Mouse (Mus musculus) CH12.LX (cell line): ENCODE results near the gene Tnfaip8l1. TPM values are rescaled to one million over a fixed set of nuclear protein-coding genes. Genes with fewer than 3 reads are reported as not detected.

Experiments used
- DNase-seq: peaks from one replicate; pipeline ENCODE4 v3.0.0-alpha.2; 2013; ENCODE audit errors: extremely low read depth
- H3K27ac ChIP-seq: 2 replicates; pipeline ENCODE4 v1.5.1; 2012; ENCODE audit warnings: low read depth, mild to moderate bottlenecking, control low read depth, moderate library complexity; ENCODE audit not compliant: insufficient read depth
- H3K27me3 ChIP-seq: replicated peaks from 2 replicates; pipeline ENCODE3; 2012; ENCODE audit warnings: inconsistent platforms
- H3K36me3 ChIP-seq, 2 experiments: replicated peaks in 1 of 2; 2 replicates each; pipeline versions ENCODE3 to v1.6.1; 2012; ENCODE audit warnings: inconsistent platforms in 1 of 2, low read length in 1 of 2, mild to moderate bottlenecking in 1 of 2, mixed read lengths in 1 of 2, moderate library complexity in 1 of 2; ENCODE audit not compliant: control insufficient read depth in 1 of 2, insufficient read depth in 1 of 2
- H3K4me1 ChIP-seq, 2 experiments: 2 replicates each; pipeline ENCODE4 v1.6.1; 2012; ENCODE audit warnings: inconsistent platforms in 1 of 2, moderate library complexity in 1 of 2; ENCODE audit not compliant: insufficient read depth in 2 of 2, control insufficient read depth in 1 of 2
- H3K4me2 ChIP-seq: 2 replicates; pipeline ENCODE4 v1.6.1; 2012; ENCODE audit warnings: low read depth, mild to moderate bottlenecking, control low read depth; ENCODE audit not compliant: poor library complexity, insufficient read depth, severe bottlenecking
- H3K4me3 ChIP-seq, 3 experiments: fragments of 150-350 bp in 1 of 3; sonication (generic) in 1 of 3; replicated peaks in 1 of 3; 2 replicates each; pipeline versions ENCODE3 to v1.5.1; 2011 to 2012; ENCODE audit warnings: low read depth in 2 of 3, low read length in 2 of 3, mild to moderate bottlenecking in 2 of 3, moderate library complexity in 2 of 3, control low read depth in 1 of 3, improper control_type of control experiment in 1 of 3, inconsistent platforms in 1 of 3, mixed read lengths in 1 of 3; ENCODE audit not compliant: poor library complexity in 1 of 3
- H3K79me2 ChIP-seq: replicated peaks from 2 replicates; pipeline ENCODE4 v1.6.1; 2012; ENCODE audit warnings: mild to moderate bottlenecking, moderate library complexity; ENCODE audit not compliant: control insufficient read depth, poor library complexity, insufficient read depth, severe bottlenecking; ENCODE audit errors: extremely low read depth
- H3K9ac ChIP-seq: 2 replicates; pipeline ENCODE4 v1.6.1; 2012; ENCODE audit warnings: low read depth, mild to moderate bottlenecking, control low read depth, moderate library complexity; ENCODE audit not compliant: insufficient read depth
- H3K9me3 ChIP-seq: replicated peaks from 2 replicates; pipeline ENCODE3; 2012; ENCODE audit warnings: low read length, inconsistent platforms, mixed read lengths
- BHLHE40 ChIP-seq: IDR thresholded peaks from 2 replicates; pipeline ENCODE4 v1.6.1; 2011; ENCODE audit warnings: mild to moderate bottlenecking, low read depth, low read length, improper control_type of control experiment
- CTCF ChIP-seq, 2 experiments: IDR thresholded peaks in 1 of 2; conservative IDR thresholded peaks in 1 of 2; 2 replicates each; pipeline ENCODE4 v1.5.1; 2011 to 2012; ENCODE audit warnings: low read depth in 2 of 2, low read length in 2 of 2, improper control_type of control experiment in 1 of 2, inconsistent platforms in 1 of 2, mild to moderate bottlenecking in 1 of 2, moderate library complexity in 1 of 2
- ELF1 ChIP-seq: IDR thresholded peaks from 2 replicates; pipeline ENCODE4 v1.6.1; 2014; ENCODE audit warnings: low read depth, mild to moderate bottlenecking, inconsistent platforms, low read length, improper control_type of control experiment
- EP300 ChIP-seq: IDR thresholded peaks from 2 replicates; pipeline ENCODE4 v1.6.1; 2011; ENCODE audit warnings: low read length, improper control_type of control experiment
- ETS1 ChIP-seq: conservative IDR thresholded peaks from 2 replicates; pipeline ENCODE4 v1.6.1; 2012; ENCODE audit warnings: low read depth, mild to moderate bottlenecking, inconsistent platforms, low read length, improper control_type of control experiment, moderate library complexity
- IRF4 ChIP-seq: IDR thresholded peaks from 2 replicates; pipeline ENCODE4 v1.6.1; 2014; ENCODE audit warnings: low read depth, mild to moderate bottlenecking, inconsistent platforms, low read length, improper control_type of control experiment
- JUN ChIP-seq: IDR thresholded peaks from 2 replicates; pipeline ENCODE4 v1.6.1; 2011; ENCODE audit warnings: low read depth, mild to moderate bottlenecking, low read length, improper control_type of control experiment, moderate library complexity; ENCODE audit not compliant: insufficient read depth
- JUND ChIP-seq: conservative IDR thresholded peaks from 2 replicates; pipeline ENCODE4 v1.6.1; 2011; ENCODE audit warnings: low read depth, low read length, improper control_type of control experiment
- KAT2A ChIP-seq: IDR thresholded peaks from 2 replicates; pipeline ENCODE4 v1.6.1; 2012; ENCODE audit warnings: low read length, improper control_type of control experiment, inconsistent platforms; ENCODE audit not compliant: insufficient replicate concordance
- MAX ChIP-seq: IDR thresholded peaks from 2 replicates; pipeline ENCODE4 v1.6.1; 2011; ENCODE audit warnings: low read length, improper control_type of control experiment
- MAZ ChIP-seq: IDR thresholded peaks from 2 replicates; pipeline ENCODE4 v1.6.1; 2012; ENCODE audit warnings: low read depth, mild to moderate bottlenecking, inconsistent platforms, low read length, improper control_type of control experiment, moderate library complexity
- MEF2A ChIP-seq: IDR thresholded peaks from 2 replicates; pipeline ENCODE4 v1.6.1; 2014; ENCODE audit warnings: low read depth, mild to moderate bottlenecking, inconsistent platforms, low read length, improper control_type of control experiment, borderline replicate concordance
- MXI1 ChIP-seq: IDR thresholded peaks from 2 replicates; pipeline ENCODE4 v1.6.1; 2011; ENCODE audit warnings: mild to moderate bottlenecking, low read depth, low read length, improper control_type of control experiment
- MYC ChIP-seq: IDR thresholded peaks from 2 replicates; pipeline ENCODE4 v1.6.1; 2011; ENCODE audit warnings: low read depth, mild to moderate bottlenecking, improper control_type of control experiment, low read length
- NELFE ChIP-seq: IDR thresholded peaks from 2 replicates; pipeline ENCODE4 v1.6.1; 2011; ENCODE audit warnings: low read depth, low read length, improper control_type of control experiment
- NRF1 ChIP-seq: IDR thresholded peaks from 2 replicates; pipeline ENCODE4 v1.6.1; 2014; ENCODE audit warnings: low read depth, mild to moderate bottlenecking, inconsistent platforms, low read length, improper control_type of control experiment, moderate library complexity
- PAX5 ChIP-seq: IDR thresholded peaks from 2 replicates; pipeline ENCODE4 v1.6.1; 2012; ENCODE audit warnings: low read length, inconsistent platforms, mixed read lengths
- POLR2A ChIP-seq: IDR thresholded peaks from 2 replicates; pipeline ENCODE4 v1.6.1; 2011; ENCODE audit warnings: low read depth, mild to moderate bottlenecking, improper control_type of control experiment, low read length
- POLR2AphosphoS2 ChIP-seq: IDR thresholded peaks from 2 replicates; pipeline ENCODE4 v1.6.1; 2011; ENCODE audit warnings: low read depth, low read length, improper control_type of control experiment
- RAD21 ChIP-seq: IDR thresholded peaks from 2 replicates; pipeline ENCODE4 v1.6.1; 2011; ENCODE audit warnings: low read depth, mild to moderate bottlenecking, low read length, improper control_type of control experiment, moderate library complexity
- RCOR1 ChIP-seq: conservative IDR thresholded peaks from 2 replicates; pipeline ENCODE4 v1.6.1; 2012; ENCODE audit warnings: low read depth, mild to moderate bottlenecking, inconsistent platforms, low read length, improper control_type of control experiment
- SIN3A ChIP-seq: IDR thresholded peaks from 2 replicates; pipeline ENCODE4 v1.6.1; 2012; ENCODE audit warnings: low read length, improper control_type of control experiment, inconsistent platforms
- SMC3 ChIP-seq: IDR thresholded peaks from 2 replicates; pipeline ENCODE4 v1.6.1; 2011; ENCODE audit warnings: low read depth, low read length, improper control_type of control experiment
- TBP ChIP-seq: conservative IDR thresholded peaks from 2 replicates; pipeline ENCODE4 v1.6.1; 2011; ENCODE audit warnings: low read depth, low read length, improper control_type of control experiment
- USF1 ChIP-seq: IDR thresholded peaks from 2 replicates; pipeline ENCODE4 v1.6.1; 2014; ENCODE audit warnings: low read depth, mild to moderate bottlenecking, inconsistent platforms, low read length, improper control_type of control experiment
- ZC3H11A ChIP-seq: IDR thresholded peaks from 2 replicates; pipeline ENCODE4 v1.6.1; 2012; ENCODE audit warnings: low read depth, mild to moderate bottlenecking, inconsistent platforms, low read length, improper control_type of control experiment
- ZKSCAN1 ChIP-seq: IDR thresholded peaks from 2 replicates; pipeline ENCODE4 v1.6.1; 2012; ENCODE audit warnings: low read depth, inconsistent platforms, low read length, improper control_type of control experiment, borderline replicate concordance
- dilution Hi-C: fragments of 300-500 bp; cut with MboI; formaldehyde crosslinking; loops from 2 replicates; pipeline ENCODE4 v1.14.3; 2020; ENCODE audit warnings: low sequenced_read_pairs; ENCODE audit not compliant: extremely low pct_unique_long_range_greater_than_20kb, extremely low pct_ligation_motif_present
- in situ Hi-C: fragments of 300-500 bp; cut with MboI; formaldehyde crosslinking; loops from 3 replicates; pipeline ENCODE4 v1.14.3; 2019; ENCODE audit warnings: low sequenced_read_pairs, low pct_ligation_motif_present, low pct_unique_long_range_greater_than_20kb, mixed read lengths
- polyA plus RNA-seq: library from polyadenylated mRNA; unstranded; fragments of >175 nt; gene quantifications from 2 replicates; pipeline ENCODE4 v1.2.1, GENCODE M21; 2012; ENCODE audit warnings: low read depth; ENCODE audit not compliant: insufficient read length
- total RNA-seq, 2 experiments: library from RNA; depleted of rRNA; stranded (reverse); fragments of 300-350 nt in 1 of 2; fragments of >200 nt in 1 of 2; gene quantifications; 2 replicates each; pipeline ENCODE4 v1.2.3; 2012 to 2014

Tnfaip8l1 gene
- total and polyA plus RNA-seq, 3 experiments: 1.9 to 2.4 (median 2.0) TPM

- dilution Hi-C loops (no loop called here), in situ Hi-C loops (loop anchor here (5.0 kb wide), 1 partner anchor 35 kb away; no protein-coding TSS in a partner anchor)
- Histone ChIP-seq H3K27me3 (peaks cover 24% of the 10 kb centered on the region), H3K4me2 (no peak within 1 kb of the TSS), H3K36me3 (peaks cover 0 to 4% of the 10 kb centered on the region in 2 experiments), H3K4me3 (no peak within 1 kb of the TSS), H3K9ac (no peak within 1 kb of the TSS), H3K4me1 (0 out of 4 replicates have a peak, but pooled peaks cover 0 to 2% of the 10 kb centered on the region in 2 experiments), H3K27ac (no peak within 1 kb of the TSS), H3K9me3 (peaks cover 2% of the 10 kb centered on the region), H3K79me2 (no peaks in the 10 kb centered on the region)
- TF ChIP-seq RCOR1 (no peak), MYC (no peak), MAX (no peak), CTCF (conservative IDR thresholded peaks at IDR 0.05 in 1 of 2, IDR thresholded peaks at IDR 0.05 in 1 of 2; ENCODE audit: low read depth in 2 of 2, low read length in 2 of 2) (no peak), IRF4 (no peak), POLR2AphosphoS2 (no peak), ETS1 (no peak), POLR2A (no peak), SIN3A (no peak), USF1 (no peak), NRF1 (no peak), KAT2A (no peak), JUN (no peak), ZKSCAN1 (no peak), MXI1 (no peak), EP300 (no peak), SMC3 (no peak), RAD21 (no peak), MAZ (no peak), BHLHE40 (no peak)
- DNase-seq: no peak
Observed at GRCm38 (mm10) chr17:56117251-56117710, 45.0 kb upstream of the Tnfaip8l1 start, which contains the start of gene Plin5. Gene Plin5 (minus strand): TSS chr17:56117596.

- TF ChIP-seq EP300 (no peak), ELF1 (no peak), MEF2A (no peak), JUND (no peak), TBP (no peak), NELFE (no peak), USF1 (no peak), PAX5 (no peak), SMC3 (no peak), KAT2A (no peak), ZC3H11A (no peak)
- Histone ChIP-seq H3K79me2 (no peaks in the 10 kb centered on the region), H3K27me3 (peaks cover 24% of the 10 kb centered on the region), H3K9ac (no peak overlapping the region), H3K4me1 (0 out of 4 replicates have a peak, but pooled peaks cover 0 to 2% of the 10 kb centered on the region in 2 experiments), H3K4me2 (no peak overlapping the region), H3K36me3 (peaks cover 0 to 10% of the 10 kb centered on the region in 2 experiments), H3K9me3 (peaks cover 20% of the 10 kb centered on the region), H3K27ac (no peak overlapping the region), H3K4me3 (no peak overlapping the region)
- dilution Hi-C loops: no loop called here
- in situ Hi-C loops: loop anchor here (5.0 kb wide), 1 partner anchor 37 kb away; no protein-coding TSS in a partner anchor
- no peak for DNase-seq
Observed at GRCm38 (mm10) chr17:56119431-56119830, 42.8 kb upstream of the Tnfaip8l1 start.
